Mouse (Mus musculus) cerebellum, adult 2 months (tissue): ENCODE measurements around the gene Phc2. TPM values are rescaled to one million over a fixed set of nuclear protein-coding genes. Genes with fewer than 3 reads are reported as not detected.
A peak's percentile ranks its signal among the peaks of the same experiment; 100 is the strongest.

Experiments used
- DNase-seq, 2 experiments: peaks; one replicate each; pipeline ENCODE4 v3.0.0; 2021
- H3K27ac ChIP-seq: fragments of 200-500 bp; 2 replicates; pipeline ENCODE4 v1.5.1; 2012; ENCODE audit warnings: low read length, control low read depth, inconsistent platforms; ENCODE audit not compliant: insufficient read depth
- H3K27me3 ChIP-seq: fragments of 200-500 bp; 2 replicates; pipeline ENCODE4 v1.6.1; 2012; ENCODE audit warnings: inconsistent platforms, mild to moderate bottlenecking, low read length, moderate library complexity; ENCODE audit not compliant: control insufficient read depth, insufficient read depth
- H3K4me1 ChIP-seq: fragments of 200-500 bp; 2 replicates; pipeline ENCODE4 v1.6.1; 2011; ENCODE audit warnings: low read length; ENCODE audit not compliant: control insufficient read depth, insufficient read depth
- H3K4me3 ChIP-seq: fragments of 200-500 bp; replicated peaks from 2 replicates; pipeline ENCODE3; 2011; ENCODE audit warnings: mild to moderate bottlenecking, low read depth, low read length, control low read depth; ENCODE audit not compliant: insufficient read depth
- CTCF ChIP-seq: fragments of 200-500 bp; IDR thresholded peaks from 2 replicates; pipeline ENCODE4 v1.5.1; 2011; ENCODE audit warnings: low read depth, mild to moderate bottlenecking, control low read depth, low read length, moderate library complexity, borderline replicate concordance; ENCODE audit not compliant: insufficient read depth
- POLR2A ChIP-seq: fragments of 200-500 bp; IDR thresholded peaks from 2 replicates; pipeline ENCODE4 v1.6.1; 2011; ENCODE audit warnings: low read length, control low read depth, borderline replicate concordance; ENCODE audit not compliant: insufficient read depth
- WGBS: fragments of 180-500 bp; shearing (Covaris S2); methylation state at CpG from one replicate; pipeline ENCODE4 v1.1.7; 2018; 5-methylcytosine and 5-hydroxymethylcytosine counted together
- polyA plus RNA-seq: library from polyadenylated mRNA; depleted of rRNA; stranded (reverse); fragments of >200 nt; gene quantifications from 2 replicates; pipeline ENCODE4 v1.2.3, GENCODE M21; 2012

The Phc2 gene
- polyA plus RNA-seq, 1 experiment, result 133 TPM

- Histone ChIP-seq H3K27ac (no peak overlapping the region), H3K27me3 (no peaks in the 10 kb centered on the region), H3K4me3 (no peak overlapping the region), H3K4me1 (peaks cover 49% of the 10 kb centered on the region)
- 31% methylated on average over 8 of the region's 8 CpGs for whole genome bisulfite sequencing
- peak in 1 of 2 experiments; percentile 10 for DNase-seq
- TF ChIP-seq POLR2A, result no peak
- no peak for TF ChIP-seq CTCF
Observed at GRCm38 (mm10) chr4:128745160-128745559, 90.7 kb downstream of the Phc2 start.

GRCm38 (mm10) chr4:128747614-128748270, 93.2 kb downstream of the Phc2 start:
- H3K27me3 ChIP-seq, result no peaks in the 10 kb centered on the region
- H3K4me1 ChIP-seq, result peaks cover 62% of the 10 kb centered on the region
- peak; percentile 61 to 69 for DNase-seq
- H3K27ac ChIP-seq, result no peak overlapping the region
- 18% methylated on average over 22 of the region's 22 CpGs for WGBS
- no peak for TF ChIP-seq POLR2A
- no peak overlapping the region for H3K4me3 ChIP-seq

- H3K4me1 ChIP-seq, result peaks cover 62% of the 10 kb centered on the region
- 47% methylated on average over 7 of the region's 7 CpGs for WGBS
- no peak overlapping the region for H3K27ac ChIP-seq
- no peaks in the 10 kb centered on the region for H3K27me3 ChIP-seq
- DNase-seq, result no peak
- no peak for TF ChIP-seq CTCF
- no peak overlapping the region for H3K4me3 ChIP-seq
Observed at GRCm38 (mm10) chr4:128748309-128748708, 93.8 kb downstream of the Phc2 start.

- TF ChIP-seq POLR2A (no peak), CTCF (0 out of 2 replicates have a peak, but pooled peaks have one; percentile 16)
- DNase-seq, result no peak
- Histone ChIP-seq H3K27ac (peak overlapping the region; percentile 41; the same call in 1 of the 2 replicates), H3K4me1 (peaks cover 63% of the 10 kb centered on the region), H3K27me3 (no peaks in the 10 kb centered on the region), H3K4me3 (no peak overlapping the region)
- 56% methylated on average over 5 of the region's 5 CpGs for WGBS
Observed at GRCm38 (mm10) chr4:128751006-128751405, 96.5 kb downstream of the Phc2 start.

GRCm38 (mm10) chr4:128752031-128752757, 97.7 kb downstream of the Phc2 start:
- Histone ChIP-seq H3K27ac (peak overlapping the region; percentile 16), H3K4me3 (no peak overlapping the region), H3K4me1 (peaks cover 56% of the 10 kb centered on the region), H3K27me3 (no peaks in the 10 kb centered on the region)
- DNase-seq, result peak; percentile 62 to 63
- WGBS, result 18% methylated on average over 13 of the region's 13 CpGs
- TF ChIP-seq POLR2A (no peak), CTCF (no peak)

- WGBS, result 68% methylated on average over 7 of the region's 7 CpGs
Observed at GRCm38 (mm10) chr4:128753571-128753970, 99.1 kb downstream of the Phc2 start.

GRCm38 (mm10) chr4:128755064-128755463, 100.6 kb downstream of the Phc2 start, which contains the start of gene A3galt2:
Gene A3galt2, plus strand, starts transcription at chr4:128755364.
- H3K27ac ChIP-seq, result no peak within 1 kb of the TSS
- H3K4me3 ChIP-seq, result no peak within 1 kb of the TSS
- WGBS, result 26% methylated on average over 3 of the region's 3 CpGs
- H3K27me3 ChIP-seq, result no peaks in the 10 kb centered on the region
- no peak for TF ChIP-seq POLR2A
- no peak for TF ChIP-seq CTCF
- peaks cover 44% of the 10 kb centered on the region for H3K4me1 ChIP-seq
- peak in 1 of 2 experiments; percentile 11 for DNase-seq

More at GRCm38 (mm10) chr4:128753571-128753970, 99.1 kb downstream of the Phc2 start:
- Histone ChIP-seq H3K4me3 (no peak overlapping the region), H3K4me1 (peaks cover 43% of the 10 kb centered on the region), H3K27me3 (no peaks in the 10 kb centered on the region), H3K27ac (no peak overlapping the region)
- TF ChIP-seq CTCF (no peak), POLR2A (no peak)
- no peak for DNase-seq

- no peak overlapping the region for H3K4me3 ChIP-seq
- no peak for TF ChIP-seq POLR2A
- no peak for TF ChIP-seq CTCF
- peaks cover 41% of the 10 kb centered on the region for H3K4me1 ChIP-seq
- 15% methylated on average over 7 of the region's 7 CpGs for WGBS
- peak in 1 of 2 experiments; percentile 32 for DNase-seq
- no peaks in the 10 kb centered on the region for H3K27me3 ChIP-seq
- no peak overlapping the region for H3K27ac ChIP-seq
Observed at GRCm38 (mm10) chr4:128755900-128756299, 101.4 kb downstream of the Phc2 start.
